In genomic region chr16:77330996-77331395, GRCm38 (mm10) we compare ENCODE assay signal across 7 mouse cellular contexts.
DNase-seq lines count a peak whose midpoint lies in the region; ATAC-seq lines count a peak whose summit lies in the region.

No protein-coding gene starts in this region.

- peak; percentile 28 for DNase-seq in adrenal gland, postnatal 25 days
- DNase-seq in embryonic facial prominence, embryonic 14.5 days (ENCODE audit: low spot score) = peak; percentile 93
- DNase-seq in heart, postnatal 14 days = peak; percentile 29 to 60
- DNase-seq in kidney, postnatal 36 days = peak; percentile 67 to 83
- no peak for DNase-seq in left cerebral cortex, adult 8-10 months (ENCODE audit: low spot score in 2 of 2)

- H3K27ac ChIP-seq in embryonic facial prominence, embryonic 14.5 days (replicated peaks; ENCODE audit: low read depth, low read length) = peak overlapping the region; percentile 99
- peak overlapping the region; percentile 99 for H3K27ac ChIP-seq in stomach, embryonic 14.5 days (ENCODE audit: low read length)

- intact Hi-C loops in heart, postnatal 14 days (cut with DNase I) = loop anchor here (5.0 kb wide), 1 partner anchor 91 kb away; no protein-coding TSS in a partner anchor

- H3K36me3 ChIP-seq in embryonic facial prominence, embryonic 14.5 days (ENCODE audit: control insufficient read depth, insufficient read depth, low read length) = peaks cover 9% of the 10 kb centered on the region; the same call in 1 of the 2 replicates
- no peaks in the 10 kb centered on the region; the same call in 1 of the 2 replicates for H3K36me3 ChIP-seq in stomach, embryonic 14.5 days (ENCODE audit: control insufficient read depth, insufficient read depth, low read length)

- H3K4me2 ChIP-seq in embryonic facial prominence, embryonic 14.5 days (ENCODE audit: low read depth, low read length) = peak overlapping the region; percentile 76
- peak overlapping the region; percentile 69 for H3K4me2 ChIP-seq in stomach, embryonic 14.5 days (replicated peaks; ENCODE audit: low read depth, low read length)

- 0 out of 2 replicates have a peak, but pooled peaks cover 9% of the 10 kb centered on the region for H3K4me1 ChIP-seq in embryonic facial prominence, embryonic 14.5 days (ENCODE audit: control insufficient read depth, insufficient read depth, low read length)
- peaks cover 6% of the 10 kb centered on the region; the same call in 1 of the 2 replicates for H3K4me1 ChIP-seq in stomach, embryonic 14.5 days (ENCODE audit: control insufficient read depth, insufficient read depth, low read length)

- 7% methylated on average over 8 of the region's 8 CpGs for WGBS in embryonic facial prominence, embryonic 14.5 days
- 8% methylated on average over 8 of the region's 8 CpGs for WGBS in stomach, embryonic 14.5 days

- peak overlapping the region; percentile 65 for H3K4me3 ChIP-seq in embryonic facial prominence, embryonic 14.5 days (ENCODE audit: low read depth, low read length)
- H3K4me3 ChIP-seq in stomach, embryonic 14.5 days (ENCODE audit: low read depth, low read length) = peak overlapping the region; percentile 60

- ATAC-seq in embryonic facial prominence, embryonic 14.5 days (ENCODE audit: low read depth) = peak; percentile 68
- 0 out of 2 replicates have a peak, but pooled peaks have one; percentile 5 for ATAC-seq in megakaryocyte, adult 5-6 weeks (ENCODE audit: poor library complexity, severe bottlenecking)
- peak; percentile 43 for ATAC-seq in stomach, embryonic 14.5 days (ENCODE audit: insufficient number of reproducible peaks, insufficient read depth, low FRiP score, low read depth)

- peak overlapping the region; percentile 85 for H3K9ac ChIP-seq in embryonic facial prominence, embryonic 14.5 days (ENCODE audit: low read depth, low read length)
- peak overlapping the region; percentile 68 for H3K9ac ChIP-seq in stomach, embryonic 14.5 days (replicated peaks; ENCODE audit: low read depth, low read length)

- H3K9me3 ChIP-seq in embryonic facial prominence, embryonic 14.5 days (ENCODE audit: control insufficient read depth, low read length) = no peaks in the 10 kb centered on the region
- no peaks in the 10 kb centered on the region for H3K9me3 ChIP-seq in stomach, embryonic 14.5 days (ENCODE audit: control insufficient read depth, low read depth, low read length)

- H3K27me3 ChIP-seq in embryonic facial prominence, embryonic 14.5 days (replicated peaks; ENCODE audit: control insufficient read depth, insufficient read depth, low read length) = no peaks in the 10 kb centered on the region
- H3K27me3 ChIP-seq in stomach, embryonic 14.5 days (ENCODE audit: control insufficient read depth, insufficient read depth, low read length) = no peaks in the 10 kb centered on the region

Comparison
In these comparisons a context has a peak if more than half of its experiments do, and no peak if none do; other contexts are left out.
1. DNase-seq: peak in adrenal gland, postnatal 25 days (single experiment), embryonic facial prominence, embryonic 14.5 days (single experiment), heart, postnatal 14 days (2 of 2) and kidney, postnatal 36 days (2 of 2); none in left cerebral cortex, adult 8-10 months (0 of 2).
2. ATAC-seq: peak in every context shown above with its lines; median percentile 68 in embryonic facial prominence, embryonic 14.5 days; 43 in stomach, embryonic 14.5 days; 5 in megakaryocyte, adult 5-6 weeks.